Mouse (Mus musculus) forebrain, postnatal 0 days (tissue): ENCODE results near the gene Safb. TPM values are rescaled to one million over a fixed set of nuclear protein-coding genes. Genes with fewer than 3 reads are reported as not detected.

ENCODE experiments used
- ATAC-seq: fragments of 200-750 bp; cut with Nextera tagmentation; 2 replicates; pipeline ENCODE4 v1.8.0; 2017; ENCODE audit warnings: mild to moderate bottlenecking, moderate library complexity
- DNase-seq: peaks from one replicate; pipeline ENCODE4 v3.0.0-alpha.2; 2015
- H3K27ac ChIP-seq: fragments of 300-500 bp; sonication (generic); 2 replicates; pipeline ENCODE4 v1.5.1; 2014; ENCODE audit warnings: low read depth, mild to moderate bottlenecking, antibody characterized with exemption, low read length, moderate library complexity, mixed read lengths
- H3K27me3 ChIP-seq: fragments of 300-500 bp; sonication (generic); 2 replicates; pipeline ENCODE4 v1.6.1; 2014; ENCODE audit warnings: mild to moderate bottlenecking, low read length, mixed read lengths; ENCODE audit not compliant: insufficient read depth
- H3K36me3 ChIP-seq: fragments of 300-500 bp; sonication (generic); 2 replicates; pipeline ENCODE4 v1.6.1; 2014; ENCODE audit warnings: mild to moderate bottlenecking, moderate library complexity; ENCODE audit not compliant: insufficient read depth
- H3K4me1 ChIP-seq: fragments of 300-500 bp; sonication (generic); 2 replicates; pipeline ENCODE4 v1.6.1; 2014; ENCODE audit warnings: antibody characterized with exemption; ENCODE audit not compliant: insufficient read depth
- H3K4me2 ChIP-seq: fragments of 300-500 bp; sonication (generic); 2 replicates; pipeline ENCODE4 v1.6.1; 2014; ENCODE audit warnings: low read depth, mild to moderate bottlenecking, moderate library complexity
- H3K4me3 ChIP-seq: fragments of 300-500 bp; sonication (generic); 2 replicates; pipeline ENCODE4 v1.5.1; 2014; ENCODE audit warnings: low read depth, low read length, mixed read lengths
- H3K9ac ChIP-seq: fragments of 300-500 bp; sonication (generic); 2 replicates; pipeline ENCODE4 v1.6.1; 2014; ENCODE audit warnings: mild to moderate bottlenecking
- H3K9me3 ChIP-seq: fragments of 300-500 bp; sonication (generic); 2 replicates; pipeline ENCODE4 v1.6.1; 2016; ENCODE audit warnings: low read length
- CTCF ChIP-seq: sonication (generic); IDR thresholded peaks from 2 replicates; pipeline ENCODE4 v1.5.1; 2016; ENCODE audit warnings: antibody characterized with exemption, control low read depth, low read depth
- WGBS: fragments of 180-500 bp; shearing (Covaris S2); extraction: QIAGEN DNeasy Blood & Tissue Kit; methylation state at CpG from one replicate; pipeline ENCODE4 v1.1.7; 2014; 5-methylcytosine and 5-hydroxymethylcytosine counted together
- polyA plus RNA-seq: library from polyadenylated mRNA; unstranded; fragments of >200 nt; fragmentation: Nextera tagmentation; extraction: Ambion mirVana; gene quantifications from 2 replicates; pipeline ENCODE4 v1.2.1, GENCODE M21; 2015
- total RNA-seq: library from RNA; depleted of rRNA; stranded (reverse); fragments of >200 nt; gene quantifications from 2 replicates; pipeline ENCODE4 v1.2.3, GENCODE M21; 2014

Gene Safb
- total and polyA plus RNA-seq, 2 experiments from 2014 or later = 71.7 to 82.8 TPM

DNA sequence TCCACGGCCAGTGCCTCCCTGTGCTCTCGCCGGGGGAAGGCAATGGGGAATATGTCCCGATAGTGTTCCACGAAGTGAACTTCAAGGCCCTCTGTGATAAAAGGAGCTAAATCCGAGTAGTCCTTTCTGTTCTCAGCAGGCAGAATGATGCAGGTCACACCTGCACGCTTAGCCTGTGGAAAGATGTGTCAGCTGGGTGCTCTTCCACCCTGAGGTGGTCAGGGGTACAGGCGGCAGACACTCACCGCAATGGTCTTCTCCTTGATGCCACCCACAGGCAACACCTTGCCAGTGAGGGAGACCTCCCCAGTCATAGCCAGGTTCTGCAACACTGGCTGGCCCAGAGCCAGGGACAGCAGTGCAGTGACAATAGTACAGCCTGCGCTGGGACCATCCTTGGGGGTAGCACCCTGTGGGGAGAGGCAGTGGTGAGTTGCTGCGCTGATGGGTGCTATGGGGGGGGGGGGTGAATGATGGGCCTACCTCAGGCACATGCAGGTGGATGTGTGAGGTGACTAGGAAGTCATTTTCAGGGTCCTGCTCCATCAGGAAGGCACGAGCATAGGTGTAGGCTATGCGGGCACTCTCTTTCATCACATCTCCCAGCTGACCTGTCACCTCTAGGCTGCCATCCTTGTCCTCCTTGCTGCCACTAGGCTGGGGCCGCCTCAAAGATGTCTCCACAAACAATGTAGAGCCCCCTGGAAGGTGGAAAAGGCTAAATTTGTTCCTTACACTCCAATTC is 29.9 kb downstream of the Safb start:
- Histone ChIP-seq H3K27ac (peak overlapping the region; percentile 96), H3K9ac (peak overlapping the region; percentile 74), H3K4me3 (peak overlapping the region; percentile 59), H3K9me3 (no peaks in the 10 kb centered on the region), H3K4me2 (peak overlapping the region; percentile 53), H3K4me1 (peaks cover 10% of the 10 kb centered on the region), H3K27me3 (no peaks in the 10 kb centered on the region), H3K36me3 (peaks cover 48% of the 10 kb centered on the region)
- 28% methylated on average over 14 of the region's 14 CpGs for WGBS
- ATAC-seq = no peak
- DNase-seq = no peak
- no peak; the same call in 1 of the 2 replicates for TF ChIP-seq CTCF

DNA sequence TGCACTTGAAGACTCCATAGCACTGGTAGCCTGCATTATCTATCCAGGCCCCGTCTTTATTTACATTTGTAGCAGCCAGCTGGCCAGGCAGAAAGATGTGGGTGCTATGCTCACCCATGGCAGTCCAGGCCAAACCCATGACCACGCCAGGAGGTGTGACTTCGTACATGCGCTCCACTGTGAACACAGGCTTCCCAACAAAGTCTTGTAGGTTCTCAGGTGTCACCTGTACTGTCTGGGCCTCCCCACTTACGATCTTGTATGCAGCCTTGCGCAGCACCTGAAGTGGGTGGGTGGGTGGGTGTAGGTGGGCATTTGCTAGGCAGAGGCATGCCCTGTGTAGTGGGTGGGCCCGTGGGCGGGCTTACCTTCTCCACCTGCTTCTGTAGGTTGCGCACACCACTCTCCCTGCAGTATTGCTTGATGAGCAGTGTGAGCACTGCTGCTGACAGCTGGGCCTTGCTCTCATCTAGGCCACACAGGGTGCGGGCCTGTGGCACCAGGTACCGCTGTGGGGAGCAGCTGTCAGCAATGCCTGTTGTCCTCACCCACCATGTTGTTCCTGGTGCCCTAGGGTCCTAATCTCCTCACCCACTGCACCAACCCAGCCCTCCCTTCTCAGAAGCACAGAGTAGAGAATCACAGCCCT is 30.6 kb downstream of the Safb start:
- H3K27me3 ChIP-seq = no peaks in the 10 kb centered on the region
- no peak overlapping the region for H3K4me3 ChIP-seq
- peaks cover 7% of the 10 kb centered on the region for H3K4me1 ChIP-seq
- H3K9me3 ChIP-seq = no peaks in the 10 kb centered on the region
- WGBS = 86% methylated on average over 11 of the region's 11 CpGs
- H3K27ac ChIP-seq = no peak overlapping the region
- DNase-seq = no peak
- H3K9ac ChIP-seq = no peak overlapping the region
- peaks cover 55% of the 10 kb centered on the region for H3K36me3 ChIP-seq
- no peak for ATAC-seq
- no peak for TF ChIP-seq CTCF
- H3K4me2 ChIP-seq = peak overlapping the region; percentile 53; the same call in 1 of the 2 replicates

DNA sequence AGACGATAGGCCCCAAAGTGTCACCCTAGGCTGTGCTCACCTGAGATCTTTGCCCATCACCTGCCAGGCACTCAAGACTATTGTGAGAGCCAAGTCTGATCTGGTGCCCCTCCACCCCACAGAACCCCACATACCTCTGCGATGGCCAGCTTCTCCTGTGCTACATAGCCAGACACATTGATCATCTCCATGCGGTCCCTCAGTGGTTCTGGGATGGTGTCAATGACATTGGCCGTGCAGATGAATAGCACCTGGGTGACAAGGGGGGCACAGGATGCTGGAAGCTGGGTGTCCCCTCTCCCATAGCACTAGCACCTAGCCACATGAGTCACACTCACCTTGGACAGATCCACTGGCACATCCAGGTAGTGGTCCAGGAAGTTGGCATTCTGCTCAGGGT is 31.2 kb downstream of the Safb start:
- no peak overlapping the region for H3K9ac ChIP-seq
- TF ChIP-seq CTCF = no peak
- no peak overlapping the region for H3K27ac ChIP-seq
- ATAC-seq (no peak), DNase-seq (no peak)
- no peaks in the 10 kb centered on the region for H3K9me3 ChIP-seq
- H3K4me1 ChIP-seq = peaks cover 5% of the 10 kb centered on the region
- no peak overlapping the region for H3K4me2 ChIP-seq
- H3K4me3 ChIP-seq = no peak overlapping the region
- peaks cover 61% of the 10 kb centered on the region for H3K36me3 ChIP-seq
- no peaks in the 10 kb centered on the region for H3K27me3 ChIP-seq
- WGBS = 88% methylated on average over 4 of the region's 4 CpGs

DNA sequence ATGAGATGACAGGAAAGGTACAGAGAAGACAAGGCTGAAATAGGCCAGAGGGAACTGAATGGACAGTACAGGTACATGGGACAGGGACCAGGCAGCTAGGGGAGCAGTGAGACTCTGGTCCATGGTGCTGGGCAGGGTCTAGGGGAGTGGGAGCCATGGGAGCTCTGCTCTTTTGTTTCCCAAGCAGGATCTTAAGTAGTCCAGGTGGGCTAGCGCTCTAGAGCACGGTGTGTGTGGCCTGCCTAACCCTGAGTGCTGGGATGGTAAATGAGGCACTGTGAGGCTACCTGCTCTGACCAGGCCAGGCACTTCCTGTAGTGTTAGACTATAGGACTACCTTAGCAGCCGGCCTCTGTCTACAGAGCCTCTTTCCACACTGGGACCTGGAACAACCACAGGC is 32.1 kb downstream of the Safb start:
- H3K4me1 ChIP-seq = peaks cover 5% of the 10 kb centered on the region
- DNase-seq (no peak), ATAC-seq (no peak)
- 76% methylated on average over 3 of the region's 3 CpGs for WGBS
- H3K27me3 ChIP-seq = no peaks in the 10 kb centered on the region
- H3K9me3 ChIP-seq = no peaks in the 10 kb centered on the region
- peaks cover 67% of the 10 kb centered on the region for H3K36me3 ChIP-seq
- H3K4me2 ChIP-seq = no peak overlapping the region
- TF ChIP-seq CTCF = no peak
- H3K4me3 ChIP-seq = no peak overlapping the region
- H3K27ac ChIP-seq = no peak overlapping the region
- no peak overlapping the region for H3K9ac ChIP-seq

DNA sequence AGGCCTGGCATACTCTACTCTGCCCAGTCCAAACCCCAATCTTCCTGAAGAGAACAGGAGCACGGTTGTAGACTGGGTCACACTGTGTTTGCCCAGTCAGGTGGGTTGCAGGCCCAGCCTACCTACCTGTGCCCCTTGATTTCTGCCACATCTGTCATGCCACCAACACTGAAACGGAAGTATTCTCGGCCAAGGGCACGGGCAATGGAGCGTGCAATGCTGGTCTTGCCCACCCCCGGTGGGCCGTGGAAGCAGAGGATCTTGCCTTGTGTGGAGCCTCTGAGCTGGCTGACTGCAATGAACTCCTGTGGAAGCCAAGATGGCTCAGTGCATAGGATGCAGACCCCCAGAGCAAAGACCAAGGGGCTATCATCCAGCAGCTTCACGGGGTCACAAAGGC is 33.0 kb downstream of the Safb start:
- 92% methylated on average over 8 of the region's 8 CpGs for WGBS
- no peak overlapping the region for H3K27ac ChIP-seq
- DNase-seq (no peak), ATAC-seq (no peak)
- peaks cover 76% of the 10 kb centered on the region for H3K36me3 ChIP-seq
- H3K9me3 ChIP-seq = no peaks in the 10 kb centered on the region
- no peak for TF ChIP-seq CTCF
- no peak overlapping the region for H3K9ac ChIP-seq
- peaks cover 5% of the 10 kb centered on the region for H3K4me1 ChIP-seq
- H3K27me3 ChIP-seq = no peaks in the 10 kb centered on the region
- no peak overlapping the region for H3K4me3 ChIP-seq
- H3K4me2 ChIP-seq = no peak overlapping the region

DNA sequence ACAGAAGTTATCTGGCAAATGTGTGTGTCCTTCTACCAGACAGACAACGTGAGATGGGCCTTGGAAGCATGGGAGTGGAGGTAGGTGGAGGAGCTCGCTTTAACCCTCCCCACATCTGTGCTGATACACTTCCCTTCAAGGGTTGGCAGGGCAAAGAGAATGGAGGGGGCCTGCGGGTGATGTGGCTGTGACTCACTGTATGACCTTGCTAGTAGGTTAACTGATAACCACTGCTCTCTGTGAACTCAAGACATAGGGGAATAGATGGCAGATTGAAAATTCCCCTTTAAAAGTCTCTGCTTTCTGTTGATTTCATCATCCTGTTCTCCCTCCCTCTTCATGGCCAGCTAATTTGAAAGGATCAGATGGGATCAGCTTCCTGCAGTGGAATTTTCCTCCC is 40.9 kb downstream of the Safb start:
- TF ChIP-seq CTCF = no peak
- no peak overlapping the region for H3K27ac ChIP-seq
- H3K4me3 ChIP-seq = no peak overlapping the region

DNA sequence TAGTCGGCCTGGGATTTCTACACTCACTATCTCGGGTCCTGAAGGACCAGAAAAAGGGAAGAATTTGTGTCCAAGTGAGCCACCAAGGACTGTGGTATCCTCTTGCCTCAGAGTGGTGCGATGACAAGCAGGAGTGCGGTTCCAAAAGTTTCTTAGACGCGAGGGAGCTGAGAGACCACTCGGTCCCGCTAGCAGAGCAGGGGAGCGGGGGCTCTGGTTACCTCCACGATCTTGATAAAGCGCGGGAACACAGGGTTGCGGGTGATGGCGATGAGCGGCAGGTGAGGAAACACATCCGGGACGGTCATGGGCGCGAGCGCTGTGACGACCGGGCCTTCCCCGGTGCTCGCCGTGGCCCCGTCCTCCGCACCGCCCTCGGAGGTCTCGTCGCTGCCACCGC is 41.6 kb downstream of the Safb start:
- Histone ChIP-seq H3K4me2 (peak overlapping the region; percentile 89), H3K9ac (peak overlapping the region; percentile 81), H3K4me1 (peaks cover 11% of the 10 kb centered on the region), H3K27me3 (no peaks in the 10 kb centered on the region), H3K36me3 (peaks cover 23% of the 10 kb centered on the region), H3K27ac (peak overlapping the region; percentile 69; the same call in 1 of the 2 replicates), H3K4me3 (peak overlapping the region; percentile 85), H3K9me3 (no peaks in the 10 kb centered on the region)
- 2% methylated on average over 32 of the region's 32 CpGs for WGBS
- peak; percentile 8 for ATAC-seq
- no peak for DNase-seq
- no peak for TF ChIP-seq CTCF

More for the DNA sequence above, 40.9 kb downstream of the Safb start:
- H3K9ac ChIP-seq = no peak overlapping the region
- H3K4me2 ChIP-seq = peak overlapping the region; percentile 89; the same call in 1 of the 2 replicates
- DNase-seq = no peak
- no peak for ATAC-seq
- H3K9me3 ChIP-seq = no peaks in the 10 kb centered on the region
- no peaks in the 10 kb centered on the region for H3K27me3 ChIP-seq
- peaks cover 29% of the 10 kb centered on the region for H3K36me3 ChIP-seq
- H3K4me1 ChIP-seq = peaks cover 11% of the 10 kb centered on the region
- WGBS = 83% methylated on average over 3 of the region's 3 CpGs
